Mouse (Mus musculus): ENCODE results near the gene Kansl2.

The Kansl2 gene

DNA sequence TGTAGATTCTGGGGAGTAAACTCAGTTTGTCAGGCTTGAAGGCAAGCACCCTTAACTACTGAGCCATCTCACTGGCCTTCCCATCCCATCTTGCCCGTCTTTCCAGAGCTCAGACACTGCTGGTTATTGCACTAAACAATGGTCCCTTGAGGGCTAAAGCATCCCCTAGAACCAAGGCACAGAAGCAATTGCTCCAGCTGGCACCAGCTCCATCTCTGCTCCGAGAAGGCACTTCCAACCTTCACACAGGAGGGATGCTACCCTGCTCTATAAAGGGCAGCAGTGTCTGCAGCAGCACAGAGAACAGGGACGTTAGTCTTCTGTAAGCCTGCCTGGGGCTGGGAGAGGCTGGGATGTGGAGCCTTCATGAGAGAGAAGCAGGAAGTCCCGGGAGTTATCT lies 42.0 kb downstream of the Kansl2 start, which contains the start of gene Olfr279:
Olfr279 (plus strand) TSS at position 301 of the 400 bp plus-strand sequence.
- DNase-seq: no peak

DNA sequence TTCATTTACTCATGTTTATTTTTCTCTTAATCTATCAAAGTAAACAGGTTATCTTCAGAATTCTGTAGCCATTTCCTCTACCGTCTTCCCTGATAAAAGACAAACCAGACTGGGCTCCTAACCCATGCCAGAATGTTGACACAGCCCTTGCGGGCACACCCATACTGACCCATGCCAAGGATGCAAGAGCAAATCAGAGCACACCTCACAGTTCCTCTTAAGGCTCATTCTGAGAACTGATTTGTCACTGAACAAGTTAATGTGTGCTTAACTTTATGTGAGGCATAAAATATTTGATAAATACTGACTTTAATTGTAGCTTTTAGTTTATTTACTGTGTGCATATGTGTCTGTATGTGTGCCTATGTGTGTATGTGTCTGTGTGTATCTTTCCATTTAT lies 42.7 kb downstream of the Kansl2 start:
- no peak for DNase-seq

DNA sequence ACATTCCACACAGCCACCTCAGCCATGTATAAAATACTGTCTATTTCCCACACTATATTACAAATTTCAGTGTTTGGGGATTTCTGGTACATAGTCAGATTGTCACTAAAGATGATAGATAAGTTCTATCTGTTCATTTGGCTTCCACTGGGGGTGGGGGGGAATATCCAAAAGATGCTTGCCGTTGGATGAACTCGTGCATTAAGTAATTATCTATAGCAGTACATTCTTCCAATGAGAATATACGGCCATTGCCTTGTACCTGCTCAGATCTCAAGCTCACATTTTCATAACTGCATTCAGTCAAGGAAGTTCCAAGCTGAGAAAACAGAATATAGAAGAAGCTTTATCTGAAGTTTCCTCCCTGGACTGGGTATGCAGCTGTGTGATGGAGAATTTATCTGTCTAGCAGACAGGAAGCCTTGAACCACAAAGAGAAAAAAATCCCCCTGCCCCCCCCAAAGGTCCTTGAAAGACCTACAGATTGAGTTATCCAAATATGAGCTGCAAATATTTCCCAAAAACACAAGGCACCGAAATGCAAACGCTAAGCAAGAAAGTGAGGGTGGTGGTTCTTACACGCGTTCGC lies 47.5 kb downstream of the Kansl2 start:
- DNase-seq: no peak

DNA sequence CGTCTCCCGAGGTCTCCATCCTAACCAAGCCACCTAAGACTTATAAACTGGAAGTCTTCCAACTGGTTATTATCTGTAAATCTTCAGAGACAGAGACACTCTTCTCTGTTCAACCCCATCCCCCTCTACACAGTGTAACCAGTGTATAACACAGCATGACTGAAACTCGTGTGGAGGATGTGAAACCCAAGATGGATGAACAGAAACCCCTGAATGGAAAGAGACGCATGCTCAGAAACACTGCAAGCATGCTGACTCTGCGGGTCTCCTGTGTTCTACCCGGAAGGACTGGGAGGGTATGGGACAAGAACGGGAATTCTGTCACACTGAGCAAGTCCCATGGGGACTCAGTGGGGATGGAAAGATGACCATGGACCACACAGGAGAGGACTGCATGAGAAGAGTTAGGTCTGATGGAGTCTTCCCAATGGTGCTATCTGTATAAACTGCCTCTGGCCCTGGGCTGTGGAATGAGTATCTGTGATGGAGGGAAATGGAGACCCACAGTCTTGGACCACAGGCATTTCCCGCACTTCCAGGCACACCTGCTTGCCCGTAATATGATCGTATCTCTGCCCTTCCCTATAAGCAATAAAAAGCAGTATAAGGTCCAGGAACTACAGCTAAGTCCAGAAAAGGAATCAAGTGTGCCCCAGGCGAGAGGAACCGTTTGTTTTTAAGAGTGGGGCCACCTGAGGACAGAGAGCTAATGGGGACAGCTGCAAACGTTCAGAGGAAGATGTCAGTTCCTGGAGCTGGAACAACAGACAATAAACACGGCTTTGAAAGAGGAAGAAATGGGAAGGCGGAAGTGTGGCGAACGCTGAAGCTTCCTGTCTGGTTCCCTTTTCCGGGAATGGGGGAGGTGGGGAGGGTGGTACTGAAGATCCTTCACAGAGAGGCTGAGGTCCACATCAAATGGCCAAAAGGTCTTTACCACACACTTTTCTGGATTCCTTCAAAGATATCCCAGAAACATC lies 49.9 kb downstream of the Kansl2 start:
- DNase-seq: no peak

DNA sequence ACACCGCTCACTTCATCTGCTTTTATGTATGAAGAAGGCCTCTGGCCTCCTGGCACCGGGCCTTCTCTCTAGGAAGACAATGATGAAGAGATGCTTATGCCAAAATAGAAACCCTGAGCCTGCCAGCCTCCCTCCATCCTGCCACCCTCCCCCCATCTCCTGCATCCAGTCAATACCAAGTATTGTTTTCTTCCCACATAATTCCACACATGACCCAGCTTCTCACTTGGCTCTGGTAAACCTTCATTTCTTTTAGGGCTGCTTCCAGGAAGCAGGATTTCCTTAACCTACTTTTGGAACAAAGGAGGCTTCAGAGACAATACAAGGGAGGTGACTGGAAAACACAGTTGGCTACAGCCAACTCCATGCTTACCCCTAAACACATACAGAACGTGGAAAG lies 51.4 kb downstream of the Kansl2 start, which contains the start of gene Lalba:
Lalba (minus strand) TSS at position 21 of the 400 bp plus-strand sequence.
- DNase-seq: no peak

DNA sequence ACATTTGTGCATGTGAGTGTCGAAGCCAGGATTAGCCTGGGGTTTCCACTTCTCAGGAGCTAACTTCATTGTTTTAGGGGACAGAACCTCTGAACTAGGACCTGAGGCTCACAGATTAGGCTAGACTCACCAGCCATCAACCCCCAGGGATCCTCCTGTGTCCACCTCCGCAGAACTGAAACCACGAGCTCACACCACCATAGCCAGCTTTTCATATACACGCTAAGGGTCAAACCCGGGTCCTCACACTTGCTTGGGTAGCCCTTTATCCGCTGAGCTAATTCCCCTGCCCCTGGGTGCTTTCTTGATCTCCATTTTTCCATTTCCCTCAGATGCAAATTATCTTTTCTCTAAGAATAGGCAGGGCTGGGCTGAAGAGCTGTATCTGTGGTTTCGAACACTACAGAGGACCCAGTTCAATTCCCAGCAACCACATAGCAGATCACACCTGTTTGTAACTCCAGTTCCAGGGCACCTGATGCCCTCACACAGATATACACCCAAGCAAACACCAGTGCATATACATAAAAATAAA lies 54.4 kb downstream of the Kansl2 start:
- DNase-seq: no peak

DNA sequence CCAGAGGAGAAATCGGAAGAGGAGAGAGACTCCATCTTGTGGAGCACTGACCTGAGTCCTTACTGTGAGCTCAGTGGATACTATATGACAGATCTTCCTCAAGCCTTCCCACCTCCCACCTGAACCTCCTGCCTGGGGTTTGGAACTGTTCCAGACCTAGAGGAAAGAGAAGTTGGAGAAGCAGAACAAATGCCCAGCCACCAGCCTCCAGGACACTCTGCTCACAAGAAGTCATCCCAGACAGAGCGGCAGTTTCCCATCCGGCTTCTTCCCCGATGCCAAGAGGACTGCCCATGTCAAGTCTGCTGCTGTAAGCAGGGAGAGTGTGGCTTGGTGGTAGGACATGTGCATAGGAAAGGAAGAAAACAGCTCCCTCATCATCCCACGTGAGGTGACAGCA lies 57.8 kb downstream of the Kansl2 start:
- no peak for DNase-seq

DNA sequence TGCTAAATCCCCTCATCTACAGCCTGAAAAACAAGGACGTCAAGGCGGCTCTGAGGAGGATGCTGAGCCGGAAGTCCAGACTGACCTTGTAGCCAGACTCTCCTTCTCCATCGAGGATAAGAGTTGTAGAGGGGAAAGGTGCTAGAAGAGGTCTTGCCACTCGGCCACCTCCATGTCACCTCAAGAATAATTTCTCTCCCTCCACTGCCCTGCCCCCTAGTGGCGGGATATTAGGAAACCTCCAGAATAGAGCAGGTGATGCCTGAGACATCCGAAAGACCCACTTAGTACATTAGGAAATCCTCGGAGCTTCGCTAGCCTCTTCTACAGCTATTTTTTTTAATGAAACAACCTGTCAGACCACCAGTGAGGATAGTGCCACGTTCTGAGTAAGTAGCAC lies 58.7 kb downstream of the Kansl2 start:
- DNase-seq: peak; percentile 42 to 72

DNA sequence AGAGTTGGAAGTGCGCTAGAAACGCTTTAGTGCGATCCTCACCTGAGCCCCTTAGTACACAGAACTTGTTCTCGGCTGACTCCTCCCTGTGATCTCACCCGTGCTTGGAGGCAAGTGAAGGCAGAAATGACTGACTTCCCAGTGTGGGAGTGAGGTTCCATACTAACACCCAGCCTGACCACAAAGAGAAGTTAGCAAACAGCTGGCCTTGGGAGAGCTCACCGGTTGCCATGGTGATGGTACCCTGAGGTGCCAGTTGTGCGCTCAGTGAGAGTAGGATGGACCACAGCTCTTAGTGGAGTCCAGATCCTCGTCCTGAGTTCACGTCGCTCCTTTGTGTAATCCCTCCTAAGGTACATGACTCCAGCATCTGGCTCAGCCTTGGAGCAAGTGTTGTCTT lies 59.1 kb downstream of the Kansl2 start:
- no peak for DNase-seq

DNA sequence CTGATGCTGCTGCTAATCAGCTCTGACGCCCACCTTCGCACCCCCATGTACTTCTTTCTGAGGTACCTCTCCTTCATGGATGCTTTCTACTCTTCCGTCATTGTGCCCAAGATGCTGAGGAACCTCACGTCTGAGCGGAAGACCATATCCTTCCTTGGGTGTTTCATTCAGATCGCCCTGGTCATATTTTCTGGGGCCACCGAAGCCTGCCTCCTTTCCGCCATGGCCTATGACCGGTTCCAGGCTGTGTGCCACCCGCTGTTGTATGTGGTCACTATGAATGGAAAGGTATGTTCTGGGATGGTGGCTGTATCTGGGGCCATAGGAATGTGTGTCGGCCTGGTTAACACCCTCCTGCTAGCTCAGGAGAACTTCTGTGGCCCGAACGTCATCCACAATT lies 62.5 kb downstream of the Kansl2 start:
- DNase-seq: no peak

DNA sequence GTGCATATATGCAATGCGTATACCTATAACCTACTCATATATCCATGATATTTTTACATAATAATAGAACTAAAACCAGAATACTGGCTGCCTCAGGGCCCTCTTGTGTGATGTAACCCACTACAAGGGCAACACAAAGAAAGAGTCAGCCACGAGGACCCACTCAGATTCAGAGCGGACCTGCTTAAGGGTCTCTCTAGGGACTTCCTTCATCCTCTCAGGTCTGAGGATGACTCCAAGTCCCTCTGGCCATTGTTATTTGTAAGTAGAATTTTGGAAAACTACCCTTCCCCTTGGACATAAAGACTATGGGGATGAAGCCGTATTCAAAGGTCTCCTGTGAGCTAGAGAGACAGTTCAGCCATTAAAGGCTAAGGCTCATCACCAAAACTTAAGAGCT lies 64.5 kb downstream of the Kansl2 start, which contains the start of gene OR5BS1P:
OR5BS1P (plus strand) TSS at position 301 of the 400 bp plus-strand sequence.
- DNase-seq: no peak
